Mouse (Mus musculus): ENCODE data around the gene Abca16.

DNA sequence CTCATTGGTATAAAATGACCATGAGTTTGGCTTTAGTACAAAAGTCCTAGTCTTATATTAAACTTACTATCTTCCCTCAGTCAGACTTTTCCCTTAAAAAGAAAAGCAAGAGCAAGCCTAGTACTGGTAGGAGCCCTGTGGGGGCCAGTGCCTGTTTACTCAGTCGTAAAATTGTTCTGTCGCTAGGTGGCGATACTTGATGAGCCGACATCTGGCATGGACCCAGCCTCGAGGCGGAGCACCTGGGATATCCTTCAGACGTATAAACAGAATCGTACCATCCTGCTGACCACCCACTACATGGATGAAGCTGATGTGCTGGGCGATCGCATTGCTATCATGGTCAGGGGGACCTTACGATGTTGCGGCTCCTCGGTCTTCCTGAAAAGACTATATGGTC, 48.3 kb upstream of the Abca16 start:
- TF ChIP-seq TAL1 (IDR thresholded peaks at IDR 0.05; ENCODE audit: low read length) (no peak), GATA1 (IDR thresholded peaks at IDR 0.05; ENCODE audit: low read length) (no peak)

All from erythroblast, embryonic 14.5 days (primary cell).